ENCODE assay signal across 8 mouse cellular contexts in genomic region chr3:26153782-26154181, GRCm38 (mm10).
A peak's percentile ranks its signal among the peaks of the same experiment; 100 is the strongest.
DNase-seq lines count a peak whose midpoint lies in the region; ATAC-seq and TF ChIP-seq lines count a peak whose summit lies in the region.

No protein-coding gene starts in this region.

- no peak for TF ChIP-seq POLR2A in thymus, adult 2 months (IDR thresholded peaks at IDR 0.05; ENCODE audit: control insufficient read depth, extremely low read depth, insufficient read depth, low read length, poor library complexity)

- peak overlapping the region; percentile 74 for H3K4me2 ChIP-seq in embryonic facial prominence, embryonic 12.5 days (replicated peaks)
- H3K4me2 ChIP-seq in heart, postnatal 0 days (ENCODE audit: low read depth, low read length) = peak overlapping the region; percentile 65

- TF ChIP-seq EP300 in heart, postnatal 0 days (IDR thresholded peaks at IDR 0.05; ENCODE audit: low read depth) = no peak

- no peaks in the 10 kb centered on the region for H3K4me1 ChIP-seq in embryonic facial prominence, embryonic 12.5 days
- 0 out of 2 replicates have a peak, but pooled peaks cover 4% of the 10 kb centered on the region for H3K4me1 ChIP-seq in heart, postnatal 0 days (ENCODE audit: control insufficient read depth, insufficient read depth)
- no peaks in the 10 kb centered on the region for H3K4me1 ChIP-seq in thymus, adult 2 months (replicated peaks; ENCODE audit: control insufficient read depth, insufficient read depth, low read length)

- no peaks in the 10 kb centered on the region for H3K9me3 ChIP-seq in embryonic facial prominence, embryonic 12.5 days
- no peaks in the 10 kb centered on the region for H3K9me3 ChIP-seq in heart, postnatal 0 days (replicated peaks; ENCODE audit: control insufficient read depth, low read length)

- under 1% methylated on average over 9 of the region's 9 CpGs for WGBS in embryonic facial prominence, embryonic 12.5 days
- 2% methylated on average over 9 of the region's 9 CpGs for WGBS in heart, postnatal 0 days
- 4% methylated on average over 9 of the region's 9 CpGs for WGBS in thymus, adult 2 months

- H3K27ac ChIP-seq in embryonic facial prominence, embryonic 12.5 days = no peak overlapping the region
- no peak overlapping the region for H3K27ac ChIP-seq in heart, postnatal 0 days (ENCODE audit: low read depth)
- no peak overlapping the region for H3K27ac ChIP-seq in thymus, adult 2 months (ENCODE audit: control insufficient read depth, insufficient read depth, low read length)

- no peak for ATAC-seq in embryonic facial prominence, embryonic 12.5 days (ENCODE audit: insufficient number of reproducible peaks, insufficient read depth, low FRiP score, low TSS enrichment)
- ATAC-seq in heart, postnatal 0 days (ENCODE audit: insufficient read depth, low read depth) = no peak

- peak; percentile 59 for TF ChIP-seq CTCF in heart, postnatal 0 days (IDR thresholded peaks at IDR 0.05; ENCODE audit: low read depth)
- TF ChIP-seq CTCF in thymus, adult 2 months (IDR thresholded peaks at IDR 0.05; ENCODE audit: borderline replicate concordance, control insufficient read depth, extremely low read depth, insufficient read depth, low read length, poor library complexity) = no peak

- H3K36me3 ChIP-seq in embryonic facial prominence, embryonic 12.5 days = no peaks in the 10 kb centered on the region
- no peaks in the 10 kb centered on the region for H3K36me3 ChIP-seq in heart, postnatal 0 days (replicated peaks; ENCODE audit: control insufficient read depth, insufficient read depth, low read length)
- no peaks in the 10 kb centered on the region for H3K36me3 ChIP-seq in thymus, adult 2 months (ENCODE audit: control insufficient read depth, insufficient read depth, low read length)

- DNase-seq in 3T3-L1 (ENCODE audit: low read depth, low spot score) = peak; percentile 33
- DNase-seq in adrenal gland, postnatal 14 days = peak; percentile 35
- DNase-seq in heart, postnatal 0 days (ENCODE audit: low spot score) = no peak
- peak; percentile 48 to 81 for DNase-seq in layer of hippocampus, adult 8-10 months (ENCODE audit: low spot score in 2 of 2)
- DNase-seq in lung, postnatal 10 days = peak; percentile 40
- DNase-seq in right cerebral cortex, postnatal 25 days = peak; percentile 61
- DNase-seq in thymus, adult 2 months = no peak

- H3K27me3 ChIP-seq in embryonic facial prominence, embryonic 12.5 days = no peaks in the 10 kb centered on the region
- peaks cover 9% of the 10 kb centered on the region for H3K27me3 ChIP-seq in heart, postnatal 0 days (ENCODE audit: control insufficient read depth, insufficient read depth, low read length)
- no peaks in the 10 kb centered on the region for H3K27me3 ChIP-seq in thymus, adult 2 months (ENCODE audit: control insufficient read depth, insufficient read depth, low read length)

- H3K9ac ChIP-seq in embryonic facial prominence, embryonic 12.5 days = no peak overlapping the region
- 0 out of 2 replicates have a peak overlapping the region, but pooled peaks have one; percentile 16 for H3K9ac ChIP-seq in heart, postnatal 0 days (replicated peaks; ENCODE audit: low read depth, low read length)

- H3K4me3 ChIP-seq in embryonic facial prominence, embryonic 12.5 days = peak overlapping the region; percentile 53
- H3K4me3 ChIP-seq in heart, postnatal 0 days (ENCODE audit: low read depth, low read length) = peak overlapping the region; percentile 42
- H3K4me3 ChIP-seq in thymus, adult 2 months (ENCODE audit: control insufficient read depth, insufficient read depth, low read length) = no peak overlapping the region

Comparison
In these comparisons a context has a peak if more than half of its experiments do, and no peak if none do; other contexts are left out.
1. DNase-seq: peak in 3T3-L1 (single experiment), adrenal gland, postnatal 14 days (single experiment), layer of hippocampus, adult 8-10 months (2 of 2), lung, postnatal 10 days (single experiment) and right cerebral cortex, postnatal 25 days (single experiment); none in heart, postnatal 0 days (single experiment) and thymus, adult 2 months (single experiment).